Comparison of ENCODE assay signal across 10 mouse cellular contexts in genomic region chr4:154335761-154336160, GRCm38 (mm10). TPM values are rescaled to one million over a fixed set of nuclear protein-coding genes. Genes with fewer than 3 reads are reported as not detected.
DNase-seq lines count a peak whose midpoint lies in the region; ATAC-seq and TF ChIP-seq lines count a peak whose summit lies in the region.
"Had no signal": no experiment of that assay in that cellular context is flagged by ENCODE, and none has a peak within 500 bp of the region (broad histone marks: within the 10 kb centered on the region; RNA-seq: fewer than 3 reads in every experiment).

B230104I21Rik (plus strand) TSS chr4:154336127.

- H3K4me1 ChIP-seq in heart, embryonic 13.5 days, result peaks cover 48% of the 10 kb centered on the region
- H3K4me1 ChIP-seq in cortical plate, adult 2 months (ENCODE audit: control insufficient read depth, insufficient read depth, low read length), result peaks cover 3% of the 10 kb centered on the region; the same call in 1 of the 2 replicates
- peaks cover 17% of the 10 kb centered on the region for H3K4me1 ChIP-seq in hindbrain, embryonic 16.5 days (ENCODE audit: control insufficient read depth, insufficient read depth, low read depth, low read length)
- H3K4me1 ChIP-seq in limb, embryonic 14.5 days (ENCODE audit: control insufficient read depth, insufficient read depth, low read length), result peaks cover 12% of the 10 kb centered on the region

- WGBS in heart, embryonic 13.5 days, result 79% methylated on average over 12 of the region's 12 CpGs
- WGBS in hindbrain, embryonic 16.5 days, result 41% methylated on average over 12 of the region's 12 CpGs
- 55% methylated on average over 12 of the region's 12 CpGs for WGBS in limb, embryonic 14.5 days

- no peaks in the 10 kb centered on the region for H3K9me3 ChIP-seq in heart, embryonic 13.5 days
- H3K9me3 ChIP-seq in hindbrain, embryonic 16.5 days (ENCODE audit: control insufficient read depth, low read length), result no peaks in the 10 kb centered on the region
- no peaks in the 10 kb centered on the region for H3K9me3 ChIP-seq in limb, embryonic 14.5 days (ENCODE audit: control insufficient read depth, low read length)

- no peak for ATAC-seq in heart, embryonic 13.5 days (ENCODE audit: extremely low read depth, insufficient number of reproducible peaks, low FRiP score, low TSS enrichment)
- ATAC-seq in hindbrain, embryonic 16.5 days, result peak; percentile 82
- no peak for ATAC-seq in limb, embryonic 14.5 days (ENCODE audit: low FRiP score, low read depth)
- no peak for ATAC-seq in CD4-positive, CD25-positive, alpha-beta regulatory T cell, adult 4 months
- no peak for ATAC-seq in megakaryocyte-erythroid progenitor cell, adult 5-6 weeks (replicated peaks; ENCODE audit: low FRiP score, low TSS enrichment, poor library complexity, severe bottlenecking)

- H3K9ac ChIP-seq in heart, embryonic 13.5 days, result peak within 1 kb of the TSS; percentile 25
- H3K9ac ChIP-seq in hindbrain, embryonic 16.5 days (ENCODE audit: low read depth, low read length), result peak within 1 kb of the TSS; percentile 36; the same call in 1 of the 2 replicates
- H3K9ac ChIP-seq in limb, embryonic 14.5 days (ENCODE audit: low read depth, low read length, severe bottlenecking), result no peak within 1 kb of the TSS; the same call in 1 of the 2 replicates

- TF ChIP-seq POLR2A in cortical plate, adult 2 months (IDR thresholded peaks at IDR 0.05; ENCODE audit: extremely low read depth, insufficient read depth, low read length), result no peak
- no peak for TF ChIP-seq POLR2A in limb, embryonic 14.5 days (IDR thresholded peaks at IDR 0.05; ENCODE audit: borderline replicate concordance, extremely low read depth, insufficient read depth, insufficient read length)

- H3K27me3 ChIP-seq in heart, embryonic 13.5 days (replicated peaks), result peaks cover 60% of the 10 kb centered on the region
- 0 out of 2 replicates have a peak, but pooled peaks cover 5% of the 10 kb centered on the region for H3K27me3 ChIP-seq in hindbrain, embryonic 16.5 days (replicated peaks; ENCODE audit: control insufficient read depth, insufficient read depth, low read length)
- H3K27me3 ChIP-seq in limb, embryonic 14.5 days (ENCODE audit: control insufficient read depth, insufficient read depth, low read length), result no peaks in the 10 kb centered on the region

- peaks cover 15% of the 10 kb centered on the region for H3K36me3 ChIP-seq in heart, embryonic 13.5 days
- H3K36me3 ChIP-seq in hindbrain, embryonic 16.5 days (ENCODE audit: control insufficient read depth, insufficient read depth, low read length), result no peaks in the 10 kb centered on the region
- peaks cover 36% of the 10 kb centered on the region for H3K36me3 ChIP-seq in limb, embryonic 14.5 days (ENCODE audit: control insufficient read depth, insufficient read depth, low read length)

- H3K4me3 ChIP-seq in heart, embryonic 13.5 days, result peak within 1 kb of the TSS; percentile 34
- peak within 1 kb of the TSS; percentile 35; the same call in 1 of the 2 replicates for H3K4me3 ChIP-seq in cortical plate, adult 2 months (ENCODE audit: insufficient read depth, low read length)
- peak within 1 kb of the TSS; percentile 26 for H3K4me3 ChIP-seq in hindbrain, embryonic 16.5 days (ENCODE audit: low read length)
- peak within 1 kb of the TSS; percentile 7; the same call in 1 of the 2 replicates for H3K4me3 ChIP-seq in limb, embryonic 14.5 days (replicated peaks; ENCODE audit: low read length)

- DNase-seq in heart, adult 8-10 months (ENCODE audit: low spot score), result no peak
- DNase-seq in limb, embryonic 14.5 days (ENCODE audit: low spot score), result no peak
- peak; percentile 30 to 49 for DNase-seq in right cerebral cortex, postnatal 36 days (ENCODE audit: low spot score in 2 of 2)

- TF ChIP-seq CTCF in cortical plate, adult 2 months (IDR thresholded peaks at IDR 0.05; ENCODE audit: extremely low read depth, insufficient read depth, low read length), result no peak

- H3K4me2 ChIP-seq in heart, embryonic 13.5 days, result peak within 1 kb of the TSS; percentile 57
- H3K4me2 ChIP-seq in hindbrain, embryonic 16.5 days (ENCODE audit: low read length), result peak within 1 kb of the TSS; percentile 45
- 0 out of 2 replicates have a peak within 1 kb of the TSS, but pooled peaks have one; percentile 17 for H3K4me2 ChIP-seq in limb, embryonic 14.5 days (replicated peaks; ENCODE audit: low read depth, low read length, severe bottlenecking)

- peak within 1 kb of the TSS; percentile 72 for H3K27ac ChIP-seq in heart, embryonic 13.5 days (replicated peaks)
- H3K27ac ChIP-seq in cortical plate, adult 2 months (ENCODE audit: insufficient read depth, low read length), result peak within 1 kb of the TSS; percentile 95
- peak within 1 kb of the TSS; percentile 36; the same call in 1 of the 2 replicates for H3K27ac ChIP-seq in hindbrain, embryonic 16.5 days (ENCODE audit: low read depth, low read length)
- H3K27ac ChIP-seq in limb, embryonic 14.5 days (replicated peaks; ENCODE audit: low read depth, low read length), result 0 out of 2 replicates have a peak within 1 kb of the TSS, but pooled peaks have one; percentile 13

RNA-seq across cellular contexts. Expression of gene B230104I21Rik, which starts in this region (rescaled TPM):
- not detected in 2 replicates for polyA plus RNA-seq in heart, embryonic 13.5 days (2015; fragmentation: Nextera tagmentation; extraction: Ambion mirVana)
- not detected for total RNA-seq in heart, adult 8-10 months (2022)
- polyA plus RNA-seq in cortical plate, adult 2 months (2012; rRNA removed), result 0.32 and 0.38 TPM in 2 replicates
- polyA plus RNA-seq in hindbrain, embryonic 16.5 days (2015; fragmentation: Nextera tagmentation; extraction: Ambion mirVana), result not detected in 2 replicates
- not detected in 2 replicates for polyA plus RNA-seq in limb, embryonic 14.5 days (2012; rRNA removed)
- not detected in 2 replicates for polyA plus RNA-seq in limb, embryonic 14.5 days (2014; fragmentation: Nextera tagmentation; extraction: Ambion mirVana)
- not detected for polyA plus RNA-seq in CD4-positive, CD25-positive, alpha-beta regulatory T cell, adult 4 months (2017; shearing (Covaris generic))
- total RNA-seq in megakaryocyte-erythroid progenitor cell, adult 5-6 weeks (2014; fragmentation: Nextera tagmentation), result not detected in 2 replicates
- total RNA-seq in megakaryocyte-erythroid progenitor cell, adult 5-6 weeks (2017), result not detected in 2 replicates
- total RNA-seq: ES-E14 had no signal
- polyA plus RNA-seq: large intestine, adult 2 months had no signal

Comparison
In these comparisons a context has a peak if more than half of its experiments do, and no peak if none do; other contexts are left out.
1. Peak in ATAC-seq, H3K4me3 ChIP-seq, H3K27ac ChIP-seq, H3K9ac ChIP-seq and H3K4me2 ChIP-seq in hindbrain, embryonic 16.5 days; RNA of the gene not detected or under 1 TPM.
2. H3K27ac ChIP-seq: peak in every context shown above with its lines; median percentile 95 in cortical plate, adult 2 months; 72 in heart, embryonic 13.5 days; 36 in hindbrain, embryonic 16.5 days; 13 in limb, embryonic 14.5 days.
3. DNase-seq: peak in right cerebral cortex, postnatal 36 days (2 of 2); none in heart, adult 8-10 months (single experiment) and limb, embryonic 14.5 days (single experiment).
4. Peak in every context shown above with its lines, with median percentiles within 50 percentile points of each other: H3K4me2 ChIP-seq and H3K4me3 ChIP-seq.